Mouse (Mus musculus) lung, postnatal 0 days (tissue): ENCODE results near the gene Zfp609.

ENCODE experiments used
- CTCF ChIP-seq: IDR thresholded peaks from 2 replicates; pipeline ENCODE4 v1.5.1; 2016; ENCODE audit warnings: antibody characterized with exemption, mild to moderate bottlenecking
- EP300 ChIP-seq: IDR thresholded peaks from 2 replicates; pipeline ENCODE4 v1.6.1; 2016; ENCODE audit warnings: antibody characterized with exemption, mild to moderate bottlenecking, control low read depth

DNA sequence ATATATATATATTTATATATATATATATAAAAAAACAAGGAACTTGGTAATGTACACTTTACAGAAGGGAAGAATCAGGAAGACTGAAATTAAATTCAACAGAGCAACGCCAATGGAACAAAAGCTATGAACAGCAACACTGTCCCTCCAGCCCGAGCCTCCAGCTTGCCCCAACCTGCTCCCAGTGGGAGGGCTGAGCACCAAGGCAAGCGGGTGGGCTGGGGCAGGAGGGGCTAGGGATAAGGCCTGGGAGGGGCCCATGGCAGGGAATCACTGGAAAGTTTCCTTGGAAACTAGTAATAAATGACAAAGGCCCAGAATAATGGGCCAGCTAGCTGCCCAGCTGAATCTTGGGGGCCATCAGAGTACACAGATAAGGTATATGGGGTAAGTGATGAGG lies 134.9 kb downstream of the Zfp609 start:
- TF ChIP-seq CTCF = no peak
- no peak for TF ChIP-seq EP300
